Mouse (Mus musculus): ENCODE measurements around the gene Slc25a20. TPM values are rescaled to one million over a fixed set of nuclear protein-coding genes. Genes with fewer than 3 reads are reported as not detected.

The Slc25a20 gene
- total RNA-seq, 2 experiments from 2014 or later, result 92.7 to 115 TPM

- no peak for DNase-seq (ENCODE audit: low spot score in 2 of 2)
Measured at GRCm38 (mm10) chr9:108680026-108680425, 18.1 kb downstream of the Slc25a20 start.

GRCm38 (mm10) chr9:108686475-108686887, 24.6 kb downstream of the Slc25a20 start:
- DNase-seq (ENCODE audit: low spot score in 2 of 2), result no peak

- DNase-seq (ENCODE audit: low spot score in 2 of 2), result no peak
Measured at GRCm38 (mm10) chr9:108687181-108687580, 25.3 kb downstream of the Slc25a20 start.

- no peak for DNase-seq (ENCODE audit: low spot score in 2 of 2)
Measured at GRCm38 (mm10) chr9:108687686-108688085, 25.8 kb downstream of the Slc25a20 start.

- no peak for DNase-seq (ENCODE audit: low spot score in 2 of 2)
Measured at GRCm38 (mm10) chr9:108688451-108688850, 26.6 kb downstream of the Slc25a20 start.

- no peak for DNase-seq (ENCODE audit: low spot score in 2 of 2)
Measured at GRCm38 (mm10) chr9:108689106-108689505, 27.2 kb downstream of the Slc25a20 start, which contains the start of gene Prkar2a. Gene Prkar2a, plus strand, starts transcription at chr9:108689314.

- DNase-seq (ENCODE audit: low spot score in 2 of 2), result no peak
Measured at GRCm38 (mm10) chr9:108689993-108690392, 28.1 kb downstream of the Slc25a20 start.

GRCm38 (mm10) chr9:108690914-108691313, 29.0 kb downstream of the Slc25a20 start:
- DNase-seq (ENCODE audit: low spot score in 2 of 2), result no peak

- DNase-seq (ENCODE audit: low spot score in 2 of 2), result no peak
Measured at GRCm38 (mm10) chr9:108691371-108691770, 29.5 kb downstream of the Slc25a20 start.

GRCm38 (mm10) chr9:108691846-108692225, 29.9 kb downstream of the Slc25a20 start:
- peak; percentile 75 to 88 for DNase-seq (ENCODE audit: low spot score in 2 of 2)

GRCm38 (mm10) chr9:108692226-108693041, 30.5 kb downstream of the Slc25a20 start:
- DNase-seq (ENCODE audit: low spot score in 2 of 2), result peak; percentile 28 to 31

GRCm38 (mm10) chr9:108693946-108694345, 32.1 kb downstream of the Slc25a20 start:
- no peak for DNase-seq (ENCODE audit: low spot score in 2 of 2)

- DNase-seq (ENCODE audit: low spot score in 2 of 2), result no peak
Measured at GRCm38 (mm10) chr9:108694533-108694932, 32.6 kb downstream of the Slc25a20 start.

- DNase-seq (ENCODE audit: low spot score in 2 of 2), result no peak
Measured at GRCm38 (mm10) chr9:108702476-108702875, 40.6 kb downstream of the Slc25a20 start.

- no peak for DNase-seq (ENCODE audit: low spot score in 2 of 2)
Measured at GRCm38 (mm10) chr9:108703373-108704110, 41.7 kb downstream of the Slc25a20 start.

GRCm38 (mm10) chr9:108704591-108704990, 42.7 kb downstream of the Slc25a20 start:
- DNase-seq (ENCODE audit: low spot score in 2 of 2), result no peak

GRCm38 (mm10) chr9:108707212-108707611, 45.3 kb downstream of the Slc25a20 start:
- no peak for DNase-seq (ENCODE audit: low spot score in 2 of 2)

GRCm38 (mm10) chr9:108708833-108709232, 46.9 kb downstream of the Slc25a20 start:
- no peak for DNase-seq (ENCODE audit: low spot score in 2 of 2)

GRCm38 (mm10) chr9:108710767-108711166, 48.9 kb downstream of the Slc25a20 start:
- DNase-seq (ENCODE audit: low spot score in 2 of 2), result no peak

- DNase-seq (ENCODE audit: low spot score in 2 of 2), result no peak
Measured at GRCm38 (mm10) chr9:108716199-108716598, 54.3 kb downstream of the Slc25a20 start.

GRCm38 (mm10) chr9:108723751-108724150, 61.9 kb downstream of the Slc25a20 start:
- DNase-seq (ENCODE audit: low spot score in 2 of 2), result no peak

GRCm38 (mm10) chr9:108726116-108726515, 64.2 kb downstream of the Slc25a20 start:
- no peak for DNase-seq (ENCODE audit: low spot score in 2 of 2)
